Mouse (Mus musculus): ENCODE measurements around the gene Tlnrd1. TPM values are rescaled to one million over a fixed set of nuclear protein-coding genes. Genes with fewer than 3 reads are reported as not detected.

Gene Tlnrd1
- polyA plus RNA-seq, 1 experiment from 2014 or later = 13.0 TPM

- 33% methylated on average over 5 of the region's 5 CpGs for WGBS
- DNase-seq (ENCODE audit: low spot score) = no peak
- Histone ChIP-seq H3K9me3 (ENCODE audit: control insufficient read depth, low read length) (no peaks in the 10 kb centered on the region), H3K27ac (no peak overlapping the region), H3K27me3 (ENCODE audit: control insufficient read depth, insufficient read depth, low read length) (no peaks in the 10 kb centered on the region), H3K9ac (no peak overlapping the region), H3K4me3 (replicated peaks; ENCODE audit: low read length) (no peak overlapping the region), H3K4me1 (replicated peaks; ENCODE audit: control insufficient read depth, insufficient read depth, low read length) (no peaks in the 10 kb centered on the region), H3K4me2 (replicated peaks) (no peak overlapping the region), H3K36me3 (replicated peaks; ENCODE audit: control insufficient read depth, insufficient read depth) (no peaks in the 10 kb centered on the region)
- ATAC-seq (ENCODE audit: low FRiP score) = no peak
These were observed 14.1 kb downstream of the Tlnrd1 start for GRCm38 (mm10) chr7:83869839-83870543.

GRCm38 (mm10) chr7:83868200-83868599 lies 15.9 kb downstream of the Tlnrd1 start:
- no peak overlapping the region for H3K27ac ChIP-seq
- no peak for ATAC-seq (ENCODE audit: low FRiP score)
- H3K9ac ChIP-seq = no peak overlapping the region
- 70% methylated on average over 3 of the region's 3 CpGs for WGBS
- no peaks in the 10 kb centered on the region for H3K9me3 ChIP-seq (ENCODE audit: control insufficient read depth, low read length)
- no peak overlapping the region for H3K4me2 ChIP-seq (replicated peaks)
- no peaks in the 10 kb centered on the region for H3K4me1 ChIP-seq (replicated peaks; ENCODE audit: control insufficient read depth, insufficient read depth, low read length)
- no peak overlapping the region for H3K4me3 ChIP-seq (replicated peaks; ENCODE audit: low read length)
- no peaks in the 10 kb centered on the region for H3K36me3 ChIP-seq (replicated peaks; ENCODE audit: control insufficient read depth, insufficient read depth)
- DNase-seq (ENCODE audit: low spot score) = no peak
- H3K27me3 ChIP-seq (ENCODE audit: control insufficient read depth, insufficient read depth, low read length) = no peaks in the 10 kb centered on the region

DNA sequence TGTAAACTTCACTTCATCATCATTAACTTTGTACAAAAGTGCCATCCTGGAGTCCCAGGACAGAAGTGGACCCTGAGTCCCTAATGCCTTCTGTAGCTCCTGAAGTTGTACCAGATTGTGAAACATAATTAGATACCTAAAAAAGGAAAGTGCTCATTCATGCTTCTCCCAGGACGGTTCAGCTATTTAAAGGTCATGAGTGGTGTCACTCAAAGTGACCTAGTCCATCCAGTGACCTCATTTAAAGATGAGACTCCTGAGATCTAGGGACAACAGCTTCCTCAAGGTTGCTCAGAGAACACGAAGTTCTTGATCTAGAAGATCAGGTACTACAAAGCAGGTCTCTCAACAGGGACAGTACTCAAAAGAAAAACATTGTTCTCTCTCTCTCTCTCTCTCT lies 20.6 kb downstream of the Tlnrd1 start:
- no peak overlapping the region for H3K27ac ChIP-seq
- DNase-seq (ENCODE audit: low spot score) (no peak), ATAC-seq (ENCODE audit: low FRiP score) (no peak)
- no peaks in the 10 kb centered on the region for H3K9me3 ChIP-seq (ENCODE audit: control insufficient read depth, low read length)
- no peak overlapping the region for H3K9ac ChIP-seq
- H3K4me2 ChIP-seq (replicated peaks) = no peak overlapping the region
- no peak overlapping the region for H3K4me3 ChIP-seq (replicated peaks; ENCODE audit: low read length)
- no peaks in the 10 kb centered on the region for H3K4me1 ChIP-seq (replicated peaks; ENCODE audit: control insufficient read depth, insufficient read depth, low read length)
- H3K36me3 ChIP-seq (replicated peaks; ENCODE audit: control insufficient read depth, insufficient read depth) = no peaks in the 10 kb centered on the region
- no peaks in the 10 kb centered on the region for H3K27me3 ChIP-seq (ENCODE audit: control insufficient read depth, insufficient read depth, low read length)
- WGBS = 68% methylated on average over 2 of the region's 2 CpGs

DNA sequence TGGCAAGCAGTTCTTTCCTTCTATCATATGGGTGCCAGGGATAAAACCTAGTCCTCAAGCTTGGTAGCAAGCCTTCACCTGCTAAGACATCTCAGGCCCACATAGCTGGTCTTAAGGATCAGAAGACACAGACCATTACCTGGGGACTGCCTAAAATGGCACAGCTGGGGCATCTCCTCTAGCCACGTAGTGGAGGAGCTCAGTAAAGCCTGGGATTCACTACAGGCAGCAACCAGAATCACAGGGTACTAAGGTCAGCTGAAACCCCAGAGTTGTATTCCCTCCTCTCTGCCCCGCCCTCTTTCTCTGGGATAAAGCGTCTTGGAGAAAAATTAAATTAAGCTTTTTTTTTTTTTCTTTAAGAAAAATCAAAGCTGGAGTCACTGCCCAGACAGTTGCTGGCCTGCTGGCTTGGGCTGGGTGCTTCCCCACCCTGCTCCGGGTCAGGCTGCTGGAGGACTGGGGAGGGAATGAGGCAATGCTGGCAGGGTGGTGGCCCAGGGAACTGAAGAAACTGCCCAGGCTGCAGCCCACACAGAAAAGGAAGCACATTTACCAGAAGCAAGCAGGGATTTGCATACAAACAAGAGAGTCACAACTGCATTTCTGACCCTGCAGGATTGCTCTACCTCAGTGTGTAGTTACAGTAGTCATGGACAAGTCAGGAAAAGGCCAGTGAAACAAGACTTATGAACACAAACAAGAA lies 24.6 kb downstream of the Tlnrd1 start:
- Histone ChIP-seq H3K4me2 (replicated peaks) (no peak overlapping the region), H3K36me3 (replicated peaks; ENCODE audit: control insufficient read depth, insufficient read depth) (no peaks in the 10 kb centered on the region), H3K27ac (no peak overlapping the region), H3K27me3 (ENCODE audit: control insufficient read depth, insufficient read depth, low read length) (no peaks in the 10 kb centered on the region), H3K4me3 (replicated peaks; ENCODE audit: low read length) (no peak overlapping the region), H3K4me1 (replicated peaks; ENCODE audit: control insufficient read depth, insufficient read depth, low read length) (no peaks in the 10 kb centered on the region), H3K9ac (no peak overlapping the region), H3K9me3 (ENCODE audit: control insufficient read depth, low read length) (no peaks in the 10 kb centered on the region)
- ATAC-seq (ENCODE audit: low FRiP score) = no peak
- no peak for DNase-seq (ENCODE audit: low spot score)
- WGBS = 68% methylated on average over 4 of the region's 4 CpGs

DNA sequence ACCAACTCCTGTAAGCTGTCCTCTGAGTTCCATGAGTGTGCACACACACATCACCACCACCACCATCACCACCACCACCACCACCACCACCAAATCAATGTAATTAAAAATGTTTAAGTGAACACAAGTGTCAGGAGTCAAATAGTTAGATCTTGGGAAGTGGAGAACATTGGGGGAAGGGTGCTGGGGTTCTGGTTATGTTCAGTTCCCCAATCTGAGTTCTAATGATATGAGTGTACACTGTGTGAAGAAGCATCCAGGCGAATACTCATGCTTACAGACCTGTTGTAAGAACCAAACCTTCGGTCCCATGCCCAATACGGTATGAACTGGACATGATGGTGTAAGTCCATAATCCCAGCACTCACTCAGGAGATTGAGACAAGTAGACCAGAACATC lies 26.2 kb downstream of the Tlnrd1 start:
- Histone ChIP-seq H3K9ac (no peak overlapping the region), H3K9me3 (ENCODE audit: control insufficient read depth, low read length) (no peaks in the 10 kb centered on the region), H3K36me3 (replicated peaks; ENCODE audit: control insufficient read depth, insufficient read depth) (no peaks in the 10 kb centered on the region), H3K27me3 (ENCODE audit: control insufficient read depth, insufficient read depth, low read length) (no peaks in the 10 kb centered on the region), H3K27ac (no peak overlapping the region), H3K4me3 (replicated peaks; ENCODE audit: low read length) (no peak overlapping the region), H3K4me1 (replicated peaks; ENCODE audit: control insufficient read depth, insufficient read depth, low read length) (no peaks in the 10 kb centered on the region), H3K4me2 (replicated peaks) (no peak overlapping the region)
- DNase-seq (ENCODE audit: low spot score) = no peak
- 88% methylated on average over 3 of the region's 3 CpGs for WGBS
- no peak for ATAC-seq (ENCODE audit: low FRiP score)

DNA sequence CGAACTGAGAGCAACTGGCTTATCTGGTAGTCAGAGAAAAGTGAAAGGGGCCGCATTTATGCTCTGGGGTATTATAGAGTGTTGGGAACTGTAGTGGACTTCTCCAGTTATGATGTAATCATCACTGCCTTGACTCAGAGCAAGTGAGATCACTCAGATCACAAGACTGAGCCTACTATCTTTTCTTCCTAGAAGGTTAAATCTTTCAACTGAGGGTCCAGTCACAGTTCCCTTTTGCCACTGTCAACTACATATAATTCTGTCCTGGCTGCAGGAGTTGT lies 27.0 kb downstream of the Tlnrd1 start:
- DNase-seq (ENCODE audit: low spot score) (no peak), ATAC-seq (ENCODE audit: low FRiP score) (no peak)
- H3K27ac ChIP-seq = no peak overlapping the region
- no peak overlapping the region for H3K4me2 ChIP-seq (replicated peaks)
- H3K27me3 ChIP-seq (ENCODE audit: control insufficient read depth, insufficient read depth, low read length) = no peaks in the 10 kb centered on the region
- H3K9ac ChIP-seq = no peak overlapping the region
- H3K4me3 ChIP-seq (replicated peaks; ENCODE audit: low read length) = no peak overlapping the region
- H3K4me1 ChIP-seq (replicated peaks; ENCODE audit: control insufficient read depth, insufficient read depth, low read length) = no peaks in the 10 kb centered on the region
- no peaks in the 10 kb centered on the region for H3K9me3 ChIP-seq (ENCODE audit: control insufficient read depth, low read length)
- H3K36me3 ChIP-seq (replicated peaks; ENCODE audit: control insufficient read depth, insufficient read depth) = no peaks in the 10 kb centered on the region
- 97% methylated on average over 2 of the region's 2 CpGs for WGBS

GRCm38 (mm10) chr7:83856353-83857207 lies 27.5 kb downstream of the Tlnrd1 start:
- Histone ChIP-seq H3K9ac (no peak overlapping the region), H3K36me3 (replicated peaks; ENCODE audit: control insufficient read depth, insufficient read depth) (no peaks in the 10 kb centered on the region), H3K27me3 (ENCODE audit: control insufficient read depth, insufficient read depth, low read length) (no peaks in the 10 kb centered on the region), H3K27ac (no peak overlapping the region), H3K4me2 (replicated peaks) (no peak overlapping the region), H3K9me3 (ENCODE audit: control insufficient read depth, low read length) (no peaks in the 10 kb centered on the region), H3K4me3 (replicated peaks; ENCODE audit: low read length) (no peak overlapping the region), H3K4me1 (replicated peaks; ENCODE audit: control insufficient read depth, insufficient read depth, low read length) (no peaks in the 10 kb centered on the region)
- 87% methylated on average over 9 of the region's 9 CpGs for WGBS
- ATAC-seq (ENCODE audit: low FRiP score) = no peak
- no peak for DNase-seq (ENCODE audit: low spot score)

- Histone ChIP-seq H3K9me3 (ENCODE audit: control insufficient read depth, low read length) (no peaks in the 10 kb centered on the region), H3K4me2 (replicated peaks) (no peak overlapping the region), H3K36me3 (replicated peaks; ENCODE audit: control insufficient read depth, insufficient read depth) (no peaks in the 10 kb centered on the region), H3K9ac (no peak overlapping the region), H3K4me1 (replicated peaks; ENCODE audit: control insufficient read depth, insufficient read depth, low read length) (no peaks in the 10 kb centered on the region), H3K27me3 (ENCODE audit: control insufficient read depth, insufficient read depth, low read length) (no peaks in the 10 kb centered on the region), H3K27ac (no peak overlapping the region), H3K4me3 (replicated peaks; ENCODE audit: low read length) (no peak overlapping the region)
- 89% methylated on average over 1 of the region's 1 CpGs for WGBS
- ATAC-seq (ENCODE audit: low FRiP score) (no peak), DNase-seq (ENCODE audit: low spot score) (no peak)
These were observed 28.9 kb downstream of the Tlnrd1 start for GRCm38 (mm10) chr7:83855203-83855602.

All from hindbrain, embryonic 14.5 days (tissue).